Mouse (Mus musculus): ENCODE results near the gene Gna13.

Gene Gna13

DNA sequence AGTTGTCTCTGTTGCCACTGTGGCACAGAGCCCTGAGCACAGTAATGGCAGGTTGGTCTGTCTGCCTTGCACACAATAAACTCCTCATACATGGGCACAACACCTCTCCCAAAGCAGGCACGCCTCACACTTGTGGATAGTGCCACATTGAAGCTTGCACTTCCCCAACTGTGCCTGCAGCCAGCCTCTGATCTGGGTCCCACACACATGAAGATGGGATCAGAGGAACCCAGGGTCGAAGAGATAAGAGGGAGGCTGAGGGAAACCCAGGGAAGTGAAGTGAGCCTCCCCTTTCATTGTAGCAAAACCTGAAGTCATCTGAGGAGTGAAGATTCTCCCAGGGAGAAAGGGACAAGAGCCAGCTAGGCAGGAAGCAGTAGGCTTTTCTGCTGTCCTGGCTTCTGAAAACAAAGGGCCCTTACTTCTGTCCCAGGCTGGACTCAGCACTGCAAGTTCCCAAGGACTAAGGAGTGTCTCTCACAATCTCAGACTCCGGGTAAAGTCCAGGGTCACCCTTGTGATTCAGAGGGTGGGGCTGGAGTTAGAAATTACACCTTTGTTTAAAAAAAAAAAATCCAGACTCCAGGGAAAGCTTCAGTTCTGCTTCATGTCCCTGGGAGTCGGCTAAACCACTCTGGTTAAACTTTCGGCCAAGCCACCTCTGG lies 12.8 kb upstream of the Gna13 start:
- no peak for DNase-seq

DNA sequence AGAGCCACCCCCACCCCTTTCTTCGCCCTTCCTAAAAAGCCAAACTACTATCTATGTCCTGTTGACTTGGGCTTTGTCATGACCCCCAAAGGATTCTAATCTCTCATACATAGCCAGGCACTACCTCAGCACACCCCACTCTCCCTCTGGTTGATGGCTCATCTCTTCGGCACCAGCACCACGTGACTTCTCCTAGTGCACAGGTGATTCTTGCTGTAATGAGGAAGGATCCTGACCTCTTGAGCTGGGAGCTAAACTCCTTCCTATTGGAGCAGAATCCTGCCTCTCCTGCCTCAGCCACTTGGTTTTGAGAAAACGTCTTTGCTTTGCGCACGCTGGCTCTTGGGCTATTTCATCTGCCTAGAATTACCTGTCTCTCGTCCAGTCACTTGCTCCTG lies 12.3 kb upstream of the Gna13 start:
- DNase-seq, result no peak

DNA sequence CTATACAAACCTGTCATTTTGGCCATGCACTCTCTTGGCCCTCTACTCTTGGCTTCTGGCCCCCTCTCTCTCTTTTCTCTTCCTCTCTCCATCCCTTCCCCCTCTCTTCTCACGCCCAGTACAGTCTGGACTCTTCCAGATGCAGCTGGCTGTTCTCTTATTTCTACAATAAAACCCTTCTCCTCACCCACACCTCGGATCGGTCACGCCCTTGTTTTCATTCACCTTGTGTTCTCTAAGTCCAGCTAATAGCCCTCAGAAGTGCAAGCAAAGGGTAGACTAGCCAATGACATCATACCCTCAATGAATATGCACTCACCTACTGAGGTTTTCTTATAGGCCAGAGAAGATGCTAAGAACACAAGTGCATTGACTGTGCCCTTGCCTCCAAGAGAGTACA lies 11.1 kb upstream of the Gna13 start:
- no peak for DNase-seq

DNA sequence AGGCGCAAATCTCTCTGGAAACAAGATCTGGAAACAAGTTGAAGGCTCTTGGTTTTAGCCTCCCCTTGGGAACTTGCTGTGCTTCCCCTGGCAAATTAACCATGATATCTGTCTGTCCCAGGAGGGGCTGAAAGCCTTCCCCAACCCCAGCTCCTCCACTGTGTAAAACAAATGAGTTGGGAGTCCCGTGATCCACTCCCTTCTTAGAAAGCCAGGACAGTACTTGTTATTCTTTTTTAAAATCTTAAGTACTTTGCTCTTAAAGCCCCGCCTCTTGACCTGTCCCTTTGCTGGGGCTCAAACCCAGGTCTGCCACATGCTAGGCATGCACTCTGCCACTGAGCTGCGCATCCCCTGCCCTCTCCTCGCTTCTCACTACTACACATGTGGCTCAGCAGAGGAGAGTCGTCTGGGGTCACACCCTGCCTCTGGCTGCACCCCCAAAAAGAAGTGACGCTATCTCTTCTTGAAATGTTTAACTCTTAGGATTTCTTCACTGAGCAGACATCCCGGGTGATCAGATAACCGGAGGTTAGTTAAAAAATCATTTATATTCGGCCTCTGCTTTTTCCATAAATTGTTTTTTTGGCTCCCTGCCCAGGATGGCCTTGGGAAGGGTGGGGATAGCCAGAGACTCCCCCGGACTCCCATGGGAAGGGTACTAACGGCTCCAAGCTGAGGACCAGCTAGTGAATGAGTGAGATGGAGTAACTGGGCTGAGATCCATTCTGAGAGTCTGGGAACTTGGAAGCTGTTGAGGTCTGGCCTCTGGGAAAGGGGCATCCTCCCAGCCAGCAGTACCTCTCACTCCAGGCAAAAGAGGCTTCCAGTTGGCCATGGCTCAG lies 9.0 kb upstream of the Gna13 start:
- no peak for DNase-seq

DNA sequence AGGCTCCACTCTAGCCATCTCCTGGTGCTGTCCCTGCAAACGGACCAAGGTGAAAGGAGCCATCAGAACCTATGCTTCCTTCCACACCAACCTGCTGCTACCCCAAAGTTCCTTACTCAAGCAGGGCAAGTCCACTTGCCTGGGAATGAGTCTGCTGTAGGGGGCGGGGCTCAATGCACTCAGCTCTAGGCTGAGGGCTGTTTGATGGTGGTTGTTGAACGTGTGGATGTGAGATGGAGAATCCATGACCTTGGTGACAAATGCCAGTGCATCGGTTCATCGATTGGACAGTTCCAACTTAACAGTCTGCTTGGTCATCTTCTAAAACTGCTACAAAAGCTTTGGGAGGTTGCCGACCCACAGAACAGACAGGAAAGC lies 8.4 kb upstream of the Gna13 start:
- DNase-seq, result no peak

DNA sequence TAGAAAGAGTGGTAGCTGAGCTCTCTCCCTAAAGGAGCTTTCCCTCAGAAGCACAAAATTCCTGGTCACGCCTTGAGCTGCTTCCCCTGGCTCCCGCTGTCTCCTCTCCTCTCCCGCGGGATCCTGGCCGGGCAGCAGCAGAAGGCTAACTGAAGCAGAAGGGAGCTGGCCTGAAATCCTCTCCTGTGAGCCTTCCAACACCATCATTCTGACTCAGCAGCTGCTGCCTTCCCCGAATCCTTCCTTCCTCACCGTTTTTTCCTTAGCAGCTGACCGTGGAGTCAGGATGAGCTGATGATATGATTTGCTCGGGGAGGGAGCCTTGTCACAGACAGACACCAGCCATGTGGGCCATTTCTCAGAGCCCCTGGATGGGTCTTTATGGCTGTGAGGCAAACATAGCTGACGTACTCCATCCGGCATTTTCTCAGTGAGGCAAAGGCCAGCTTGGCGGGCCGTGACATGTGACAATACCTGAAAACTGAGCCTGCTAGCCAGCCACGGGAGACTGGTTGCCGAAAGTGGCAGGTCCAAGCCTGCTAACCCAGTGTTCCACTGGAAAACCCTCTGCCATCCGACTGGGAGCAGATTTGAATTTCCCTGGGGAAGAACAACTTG lies 6.8 kb upstream of the Gna13 start:
- no peak for DNase-seq

DNA sequence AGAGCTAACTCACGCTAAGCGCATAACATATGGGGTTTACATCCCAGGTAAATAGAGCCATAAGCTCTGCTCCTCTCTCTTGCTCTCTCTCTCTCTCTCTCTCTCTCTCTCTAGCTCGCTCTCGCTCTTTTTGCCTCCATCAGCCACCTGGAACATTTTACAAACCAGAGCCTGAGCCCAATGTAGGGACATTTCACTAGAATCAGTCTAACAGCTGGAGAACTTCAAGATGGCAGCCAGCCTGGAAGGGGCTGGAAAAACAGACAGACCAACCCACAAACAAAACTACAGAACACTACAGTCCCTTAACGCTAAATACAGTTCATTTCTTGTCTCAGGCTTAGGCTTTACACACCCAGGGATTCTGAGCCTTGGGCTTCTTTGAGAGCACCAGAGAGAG lies 5.5 kb upstream of the Gna13 start:
- no peak for DNase-seq

DNA sequence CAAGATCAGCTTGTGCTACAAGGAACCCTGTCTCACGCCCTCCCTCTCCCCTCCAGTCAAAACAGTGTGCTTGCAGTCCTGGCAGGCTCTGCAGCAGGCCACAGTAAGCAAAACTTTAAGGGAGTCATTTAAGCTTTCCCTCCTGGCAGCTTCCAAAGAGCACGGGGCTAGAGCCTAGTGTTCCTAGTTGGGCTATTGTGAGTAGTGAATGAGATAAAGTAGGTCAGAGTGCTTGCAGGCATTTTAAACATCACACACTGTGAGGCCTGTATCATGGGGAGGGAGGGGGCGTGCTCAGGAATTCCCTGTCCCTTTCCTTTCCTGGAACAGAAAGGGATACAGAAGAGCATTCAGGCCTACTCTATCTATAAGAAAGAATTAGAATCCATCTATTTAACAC lies 4.1 kb upstream of the Gna13 start:
- DNase-seq, result no peak

DNA sequence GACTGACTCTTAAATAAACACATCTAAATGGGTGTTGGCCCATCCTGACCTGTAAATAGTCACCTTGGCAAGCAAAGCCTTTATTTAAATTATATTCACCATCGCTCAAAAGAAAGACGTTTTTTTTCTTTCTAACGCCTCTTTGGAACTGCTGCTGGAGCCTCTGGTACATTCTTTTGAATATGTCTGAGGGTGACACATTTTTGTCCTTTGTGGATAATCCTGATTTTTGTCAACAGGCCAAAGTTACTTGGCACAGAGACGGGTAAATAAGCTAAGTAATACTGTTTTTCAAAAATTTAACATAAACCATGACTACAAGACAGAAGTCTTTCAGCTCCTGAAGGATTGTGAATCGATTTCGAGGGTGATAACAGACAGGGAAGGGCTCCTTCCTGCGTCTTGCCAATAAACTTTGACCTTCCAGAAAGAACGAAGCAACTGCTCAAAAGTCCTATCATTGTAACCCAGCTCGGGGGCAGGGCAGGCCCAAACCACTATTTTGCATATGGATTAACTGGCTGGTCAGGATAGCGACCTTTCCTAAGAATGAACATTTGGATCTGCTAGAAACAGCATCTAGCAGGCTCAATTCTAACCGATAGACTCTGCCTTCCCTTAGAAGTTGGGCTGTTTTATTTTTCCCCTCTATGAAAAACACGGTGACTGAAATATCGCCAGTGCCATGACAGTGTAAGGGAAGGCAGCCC lies 3.4 kb upstream of the Gna13 start:
- no peak for DNase-seq

DNA sequence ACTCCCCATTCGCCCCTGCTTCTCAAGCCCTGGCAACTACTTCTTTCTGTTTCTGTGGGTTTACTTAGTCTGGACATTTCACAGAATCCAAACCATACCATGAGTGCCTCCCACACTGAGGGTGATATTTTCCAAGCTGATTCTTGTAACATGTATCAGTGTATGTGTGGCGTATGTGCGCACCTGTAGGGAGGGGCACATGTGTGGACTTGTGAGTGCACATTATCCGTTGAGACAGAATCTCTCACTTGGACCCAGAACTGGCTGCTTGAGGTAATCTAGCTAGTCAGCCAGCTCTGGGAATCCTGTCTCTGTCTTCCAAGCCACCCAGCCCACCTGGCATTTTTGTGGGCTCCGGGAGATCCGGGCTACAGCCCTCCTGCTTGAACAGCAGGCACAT lies 2.5 kb upstream of the Gna13 start:
- no peak for DNase-seq

DNA sequence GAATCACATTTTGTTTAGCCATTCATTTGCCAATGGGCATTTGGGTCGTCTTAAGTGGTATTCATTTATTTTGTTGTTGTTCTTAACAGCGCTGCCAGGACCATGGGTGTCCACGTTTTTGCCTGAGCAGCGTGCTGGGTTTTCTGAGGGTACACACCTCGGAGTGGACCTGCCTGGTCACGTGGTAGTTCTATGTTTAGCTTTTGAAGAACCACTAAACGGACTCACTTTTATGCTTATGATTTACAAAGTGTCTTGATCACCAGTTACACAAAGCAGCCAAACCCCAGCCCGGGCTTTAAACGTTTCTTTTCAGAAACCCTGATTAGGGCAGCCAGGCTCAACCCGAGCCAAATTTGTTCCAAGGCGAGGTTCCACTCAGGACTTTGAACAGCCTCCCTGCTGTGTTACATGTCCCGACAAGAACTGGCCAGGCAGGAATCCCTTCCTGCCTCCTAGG lies 2.0 kb upstream of the Gna13 start:
- no peak for DNase-seq

DNA sequence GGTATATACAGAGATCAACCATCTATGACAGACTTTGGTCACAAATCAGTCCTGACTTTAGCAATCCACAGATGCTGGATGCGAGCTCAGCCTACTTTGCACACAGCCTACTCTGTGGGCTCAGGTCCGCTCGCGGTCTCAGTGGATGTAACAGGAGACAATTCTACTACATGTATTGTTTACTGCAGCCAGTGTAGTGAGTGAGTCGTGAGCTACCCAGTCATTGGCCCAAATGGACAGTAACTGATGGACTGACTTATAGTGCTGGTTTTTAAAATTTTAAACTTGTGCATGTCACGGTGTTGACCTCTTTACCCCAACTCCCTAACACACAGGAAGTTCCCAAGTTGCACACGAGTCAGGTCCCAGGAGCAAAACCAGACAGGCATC lies 1.4 kb upstream of the Gna13 start:
- no peak for DNase-seq

DNA sequence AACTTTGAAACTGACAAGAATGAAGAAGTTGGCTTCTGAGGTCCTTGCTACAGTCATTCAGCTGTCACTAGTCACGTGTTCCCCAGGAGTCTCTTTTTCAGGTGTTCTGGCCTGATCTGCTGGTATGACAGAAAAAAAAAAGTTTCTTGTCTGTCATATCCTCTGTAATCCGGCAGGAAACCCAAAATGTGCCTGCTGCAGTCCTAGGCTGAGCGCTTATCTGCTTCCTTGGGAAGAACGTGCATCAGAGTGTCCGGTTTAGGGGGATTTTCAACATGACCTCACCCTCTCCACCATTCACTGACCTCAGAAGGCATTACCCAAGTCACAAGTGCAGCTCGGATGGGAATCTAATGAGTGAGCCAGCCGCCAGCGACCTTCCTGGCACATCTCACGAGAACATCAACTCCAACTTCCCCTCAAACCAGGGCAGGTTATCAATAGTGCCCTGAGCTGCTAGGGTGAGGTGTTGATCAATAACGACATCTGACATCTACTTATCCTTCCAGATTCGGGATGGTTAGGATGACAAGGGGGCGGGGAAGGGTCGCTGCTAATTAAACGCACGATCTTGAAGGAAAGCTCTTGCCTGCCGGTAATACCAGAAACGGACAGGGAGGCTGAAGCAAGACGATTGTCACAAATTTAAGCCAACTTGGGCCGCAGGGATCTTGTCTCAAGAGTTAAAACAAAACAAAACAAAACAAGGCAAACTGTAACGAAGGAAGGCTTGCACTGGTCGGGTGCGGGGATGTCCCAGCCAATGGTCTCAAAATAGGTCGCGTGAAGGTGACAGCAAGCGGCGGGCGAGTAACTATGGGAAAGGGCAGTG lies 784 bp upstream of the Gna13 start:
- peak; percentile 61 to 78 for DNase-seq

DNA sequence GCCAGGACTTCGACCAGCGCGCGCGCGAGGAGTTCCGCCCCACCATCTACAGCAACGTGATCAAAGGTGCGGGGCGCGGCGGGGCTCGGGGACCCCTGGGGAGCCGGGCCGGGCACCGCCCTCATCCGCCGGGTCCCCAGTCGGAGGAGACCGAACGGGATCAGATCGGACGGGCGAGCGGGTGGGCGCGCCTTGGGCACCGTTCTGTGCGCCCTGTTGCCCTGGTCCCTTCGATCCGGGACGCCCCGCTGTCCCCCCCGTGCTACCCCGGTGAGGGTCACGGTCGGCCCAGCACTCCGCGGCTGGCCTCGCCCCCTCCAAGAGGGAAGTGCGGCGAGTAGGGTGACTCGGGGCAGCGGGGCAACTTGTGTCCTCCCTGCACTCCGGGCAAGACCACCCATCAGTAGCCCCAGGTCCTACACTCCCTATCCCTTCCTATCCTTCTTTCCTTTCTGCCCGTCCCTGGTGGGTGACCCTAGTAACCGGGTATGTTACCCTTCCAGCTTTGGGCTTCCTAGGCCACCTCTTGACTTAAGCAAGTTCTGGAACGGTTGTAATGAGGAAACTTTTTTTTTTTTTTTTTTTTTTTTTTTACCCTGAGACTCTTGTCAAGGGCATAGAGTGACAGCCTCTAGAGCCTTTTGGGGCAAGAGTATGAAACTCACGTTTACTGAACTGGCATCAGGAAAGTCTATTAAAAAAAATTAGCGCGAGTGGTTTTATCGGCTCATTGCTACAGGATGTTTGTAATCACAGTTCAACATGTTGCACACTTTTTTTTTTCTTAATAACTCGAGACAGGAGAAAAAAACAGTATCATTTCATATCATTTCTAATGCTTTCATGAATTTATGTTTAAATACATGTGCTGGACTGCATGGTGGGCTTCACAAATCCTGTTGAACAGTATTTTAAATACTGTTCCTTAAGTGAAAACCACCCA lies 831 bp downstream of the Gna13 start:
- peak; percentile 59 to 68 for DNase-seq

DNA sequence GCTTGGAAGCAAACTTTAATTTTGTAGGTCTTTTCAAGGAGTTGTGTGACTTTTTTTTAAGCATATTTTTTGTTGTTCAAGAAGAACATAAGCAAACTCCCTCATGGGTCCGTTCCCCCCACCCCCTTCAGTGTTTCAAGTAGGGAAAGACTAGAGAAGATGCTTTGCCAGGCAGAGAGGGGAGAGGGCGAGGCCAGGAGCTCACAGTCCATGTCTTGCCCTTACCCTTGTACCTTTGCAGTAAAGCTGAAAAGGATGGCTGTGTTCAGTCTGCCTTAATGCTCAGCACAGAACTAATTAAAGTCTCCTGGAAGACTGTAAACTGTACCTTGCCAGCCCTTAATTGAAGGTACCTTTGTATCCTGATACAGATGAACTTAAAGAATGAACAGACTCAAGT lies 1.7 kb downstream of the Gna13 start:
- DNase-seq, result no peak

DNA sequence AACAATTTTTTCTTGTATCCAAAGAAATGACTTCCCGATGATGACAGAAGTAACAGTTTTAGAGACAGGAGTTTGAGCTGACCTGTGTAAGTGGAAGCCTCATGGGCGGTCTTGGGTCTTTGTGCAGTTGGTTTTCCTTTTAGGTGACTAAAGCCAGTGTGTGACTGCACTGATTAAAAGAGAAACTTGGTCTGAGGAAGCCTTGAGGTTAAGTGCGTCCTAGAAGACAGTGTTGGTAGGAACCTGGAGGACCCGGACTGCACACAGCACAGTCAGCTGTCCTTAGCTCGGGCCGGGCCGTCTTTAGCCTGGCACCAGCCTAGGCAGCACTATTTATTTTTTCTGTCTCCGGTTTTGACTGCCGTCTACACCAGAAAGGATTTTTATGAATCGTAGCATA lies 2.2 kb downstream of the Gna13 start:
- no peak for DNase-seq

DNA sequence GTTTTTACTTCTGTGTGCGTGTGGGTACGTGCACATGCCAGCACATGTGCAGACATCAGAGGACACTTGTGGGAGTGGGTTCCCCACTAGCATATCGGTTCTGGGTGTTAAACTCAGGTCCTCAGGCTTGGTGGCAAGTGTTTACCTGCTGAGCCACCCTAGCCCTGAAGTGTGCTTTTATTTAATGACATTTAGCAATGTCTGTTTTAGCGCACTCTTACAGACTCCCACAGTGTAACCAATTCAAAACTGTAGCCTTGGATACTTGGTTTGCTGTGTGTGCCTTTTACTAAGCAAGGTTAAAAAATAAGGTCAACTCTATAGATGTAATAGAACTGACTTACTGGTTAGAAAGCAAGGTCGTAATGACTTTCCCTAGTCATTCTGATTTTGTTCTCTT lies 3.2 kb downstream of the Gna13 start:
- no peak for DNase-seq

DNA sequence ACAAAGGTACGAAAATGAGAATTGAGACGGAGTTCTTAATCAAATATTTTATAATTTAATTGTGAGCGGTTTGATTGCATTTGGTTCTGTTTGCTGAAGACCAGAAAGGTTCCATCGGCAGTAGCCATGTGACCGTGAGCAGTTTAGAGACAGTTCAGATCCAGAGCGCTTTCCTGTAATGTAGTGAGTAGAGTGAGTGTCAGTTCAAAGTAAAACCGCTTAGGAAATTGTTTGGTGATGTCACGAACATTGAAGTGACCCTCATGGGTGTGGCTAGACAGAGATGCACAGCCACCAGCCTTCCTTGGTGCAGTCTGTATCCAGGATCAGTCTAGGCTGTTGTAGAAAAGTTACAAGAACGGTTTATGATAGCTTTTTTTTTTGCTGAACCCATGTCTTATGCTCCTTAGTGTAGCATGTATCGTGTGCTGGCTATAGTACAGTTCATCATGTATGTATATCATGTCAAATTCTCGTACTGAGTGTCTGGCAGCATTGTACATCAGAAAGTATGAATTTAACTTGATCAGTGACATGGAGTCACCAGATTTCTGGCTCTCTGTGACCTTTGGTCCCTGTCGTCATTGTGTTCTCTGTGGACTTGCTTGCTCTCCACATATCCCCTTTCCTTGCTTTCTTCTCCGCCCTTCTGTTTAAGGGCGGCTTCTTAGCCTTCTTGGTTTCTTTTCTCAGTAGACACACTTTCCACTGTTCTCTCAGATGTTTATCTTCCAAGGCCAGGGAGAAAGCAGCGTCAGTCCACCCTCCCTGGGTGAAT lies 4.4 kb downstream of the Gna13 start:
- DNase-seq, result no peak

DNA sequence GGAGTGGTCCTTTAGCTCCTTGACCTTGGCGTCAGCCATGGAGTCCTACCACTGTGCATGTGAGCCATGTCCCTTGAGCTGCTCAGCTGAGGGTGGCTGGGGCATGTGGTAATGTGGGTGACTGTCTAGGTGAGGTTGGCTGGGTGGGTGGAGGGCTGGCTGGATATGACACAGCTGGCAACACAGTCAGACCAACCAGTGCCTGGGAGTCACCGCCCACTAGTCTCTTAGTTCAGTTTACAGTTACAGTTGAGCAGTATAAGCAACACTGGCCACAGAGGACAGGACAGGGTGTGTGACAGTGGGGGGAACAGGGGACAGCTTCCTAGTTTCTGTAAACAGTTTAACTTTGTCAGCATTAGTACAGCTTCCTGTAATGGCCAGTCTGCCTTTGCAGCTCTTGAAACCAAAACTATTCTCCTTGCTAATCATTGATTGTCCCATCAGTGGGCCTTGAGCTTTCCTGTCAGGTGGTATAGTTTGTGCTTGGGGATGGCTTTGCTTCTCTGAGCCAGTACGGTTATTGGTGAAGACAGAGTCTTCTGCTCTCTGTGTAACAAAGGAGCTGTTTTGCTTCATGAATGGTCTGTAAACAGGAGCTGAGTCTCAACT lies 6.5 kb downstream of the Gna13 start:
- peak; percentile 61 to 82 for DNase-seq

DNA sequence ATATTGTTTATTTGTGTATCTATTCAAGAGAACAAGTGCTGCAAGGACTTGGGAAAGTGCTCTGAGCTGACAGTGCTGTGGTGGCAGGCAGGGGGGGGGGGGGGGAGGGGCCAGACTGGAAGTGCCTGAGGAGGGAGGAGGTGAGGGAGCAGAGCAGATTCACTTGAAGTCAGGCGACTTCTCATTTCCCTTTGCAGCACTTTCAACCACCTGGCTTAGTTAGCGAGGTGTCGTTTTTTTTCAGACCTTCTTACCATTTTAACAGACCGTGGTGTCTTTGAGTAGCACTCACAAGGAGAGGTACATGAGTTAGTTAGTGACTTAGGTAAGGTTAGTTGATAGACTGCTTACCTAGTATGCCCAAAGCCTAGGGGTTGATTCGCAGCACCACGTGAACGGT lies 12.8 kb downstream of the Gna13 start:
- no peak for DNase-seq

Data from lung, adult 18-20 months (tissue).